Mouse (Mus musculus): ENCODE results near the gene Mybpc3. TPM values are rescaled to one million over a fixed set of nuclear protein-coding genes. Genes with fewer than 3 reads are reported as not detected.

The Mybpc3 gene
- polyA plus RNA-seq, 1 experiment from 2014 or later: 0.29 TPM

- ATAC-seq (ENCODE audit: insufficient number of reproducible peaks, low FRiP score, low TSS enrichment, low read depth): no peak
- Histone ChIP-seq H3K27me3 (ENCODE audit: control insufficient read depth, insufficient read depth, low read length) (no peaks in the 10 kb centered on the region; the same call in 1 of the 2 replicates), H3K4me1 (ENCODE audit: control insufficient read depth, insufficient read depth, low read length) (no peaks in the 10 kb centered on the region), H3K4me2 (ENCODE audit: low read depth, severe bottlenecking) (no peak overlapping the region), H3K27ac (replicated peaks; ENCODE audit: low read depth, low read length) (no peak overlapping the region), H3K36me3 (ENCODE audit: control insufficient read depth, insufficient read depth, low read length) (no peaks in the 10 kb centered on the region), H3K9ac (ENCODE audit: low read length) (no peak overlapping the region), H3K9me3 (ENCODE audit: control insufficient read depth, low read length) (no peaks in the 10 kb centered on the region), H3K4me3 (ENCODE audit: low read depth, low read length) (no peak overlapping the region)
- no peak for DNase-seq (ENCODE audit: low spot score)
- WGBS: 71% methylated on average over 6 of the region's 6 CpGs
Measured at GRCm38 (mm10) chr2:91121011-91121410, 3.1 kb downstream of the Mybpc3 start.

- Histone ChIP-seq H3K36me3 (ENCODE audit: control insufficient read depth, insufficient read depth, low read length) (no peaks in the 10 kb centered on the region), H3K4me1 (ENCODE audit: control insufficient read depth, insufficient read depth, low read length) (no peaks in the 10 kb centered on the region), H3K4me2 (ENCODE audit: low read depth, severe bottlenecking) (no peak overlapping the region), H3K27ac (replicated peaks; ENCODE audit: low read depth, low read length) (no peak overlapping the region), H3K9ac (ENCODE audit: low read length) (no peak overlapping the region), H3K4me3 (ENCODE audit: low read depth, low read length) (no peak overlapping the region), H3K9me3 (ENCODE audit: control insufficient read depth, low read length) (no peaks in the 10 kb centered on the region), H3K27me3 (ENCODE audit: control insufficient read depth, insufficient read depth, low read length) (no peaks in the 10 kb centered on the region; the same call in 1 of the 2 replicates)
- DNase-seq (ENCODE audit: low spot score) (no peak), ATAC-seq (ENCODE audit: insufficient number of reproducible peaks, low FRiP score, low TSS enrichment, low read depth) (no peak)
- WGBS: 67% methylated on average over 8 of the region's 8 CpGs
Measured at GRCm38 (mm10) chr2:91121497-91121896, 3.6 kb downstream of the Mybpc3 start.

DNA sequence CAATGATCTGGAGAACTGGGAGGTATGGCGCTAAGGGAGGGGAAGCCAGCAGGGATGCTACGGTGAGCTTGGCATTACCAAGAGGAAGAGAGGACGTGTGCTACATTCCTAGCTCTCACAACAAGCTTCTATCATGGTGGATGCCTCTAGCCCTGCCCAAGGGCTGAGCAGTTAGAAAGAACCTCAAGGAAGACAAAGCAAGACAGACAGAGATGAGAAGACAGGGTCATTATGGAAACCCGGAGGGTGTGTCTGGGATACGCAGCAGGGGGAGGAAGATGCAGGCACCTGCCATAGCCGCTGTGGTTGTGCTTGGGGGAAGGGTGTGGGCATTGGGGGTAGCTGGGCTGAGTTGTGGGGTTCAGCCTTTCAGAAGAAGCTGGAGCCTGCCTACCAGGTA lies 5.6 kb downstream of the Mybpc3 start:
- Histone ChIP-seq H3K9ac (ENCODE audit: low read length) (no peak overlapping the region), H3K4me1 (ENCODE audit: control insufficient read depth, insufficient read depth, low read length) (no peaks in the 10 kb centered on the region), H3K4me2 (ENCODE audit: low read depth, severe bottlenecking) (no peak overlapping the region), H3K27ac (replicated peaks; ENCODE audit: low read depth, low read length) (no peak overlapping the region), H3K4me3 (ENCODE audit: low read depth, low read length) (no peak overlapping the region), H3K36me3 (ENCODE audit: control insufficient read depth, insufficient read depth, low read length) (no peaks in the 10 kb centered on the region), H3K9me3 (ENCODE audit: control insufficient read depth, low read length) (no peaks in the 10 kb centered on the region), H3K27me3 (ENCODE audit: control insufficient read depth, insufficient read depth, low read length) (no peaks in the 10 kb centered on the region; the same call in 1 of the 2 replicates)
- DNase-seq (ENCODE audit: low spot score) (no peak), ATAC-seq (ENCODE audit: insufficient number of reproducible peaks, low FRiP score, low TSS enrichment, low read depth) (no peak)
- WGBS: 76% methylated on average over 6 of the region's 6 CpGs

GRCm38 (mm10) chr2:91125101-91125500 lies 7.2 kb downstream of the Mybpc3 start:
- WGBS: 87% methylated on average over 10 of the region's 10 CpGs
- ATAC-seq (ENCODE audit: insufficient number of reproducible peaks, low FRiP score, low TSS enrichment, low read depth): no peak
- Histone ChIP-seq H3K27me3 (ENCODE audit: control insufficient read depth, insufficient read depth, low read length) (no peaks in the 10 kb centered on the region; the same call in 1 of the 2 replicates), H3K9ac (ENCODE audit: low read length) (no peak overlapping the region), H3K27ac (replicated peaks; ENCODE audit: low read depth, low read length) (no peak overlapping the region), H3K4me1 (ENCODE audit: control insufficient read depth, insufficient read depth, low read length) (no peaks in the 10 kb centered on the region), H3K4me2 (ENCODE audit: low read depth, severe bottlenecking) (no peak overlapping the region), H3K36me3 (ENCODE audit: control insufficient read depth, insufficient read depth, low read length) (no peaks in the 10 kb centered on the region), H3K4me3 (ENCODE audit: low read depth, low read length) (no peak overlapping the region), H3K9me3 (ENCODE audit: control insufficient read depth, low read length) (no peaks in the 10 kb centered on the region)
- DNase-seq (ENCODE audit: low spot score): no peak

GRCm38 (mm10) chr2:91128761-91129160 lies 10.8 kb downstream of the Mybpc3 start:
- H3K36me3 ChIP-seq (ENCODE audit: control insufficient read depth, insufficient read depth, low read length): no peaks in the 10 kb centered on the region
- H3K27me3 ChIP-seq (ENCODE audit: control insufficient read depth, insufficient read depth, low read length): no peaks in the 10 kb centered on the region
- ATAC-seq (ENCODE audit: insufficient number of reproducible peaks, low FRiP score, low TSS enrichment, low read depth) (no peak), DNase-seq (ENCODE audit: low spot score) (no peak)
- H3K9ac ChIP-seq (ENCODE audit: low read length): no peak overlapping the region
- no peaks in the 10 kb centered on the region for H3K9me3 ChIP-seq (ENCODE audit: control insufficient read depth, low read length)
- H3K27ac ChIP-seq (replicated peaks; ENCODE audit: low read depth, low read length): no peak overlapping the region
- H3K4me1 ChIP-seq (ENCODE audit: control insufficient read depth, insufficient read depth, low read length): no peaks in the 10 kb centered on the region
- no peak overlapping the region for H3K4me2 ChIP-seq (ENCODE audit: low read depth, severe bottlenecking)
- 85% methylated on average over 5 of the region's 5 CpGs for whole genome bisulfite sequencing
- no peak overlapping the region for H3K4me3 ChIP-seq (ENCODE audit: low read depth, low read length)

- no peak for ATAC-seq (ENCODE audit: insufficient number of reproducible peaks, low FRiP score, low TSS enrichment, low read depth)
- 91% methylated on average over 6 of the region's 6 CpGs for WGBS
- no peak overlapping the region for H3K9ac ChIP-seq (ENCODE audit: low read length)
- no peak overlapping the region for H3K27ac ChIP-seq (replicated peaks; ENCODE audit: low read depth, low read length)
- H3K36me3 ChIP-seq (ENCODE audit: control insufficient read depth, insufficient read depth, low read length): no peaks in the 10 kb centered on the region
- no peaks in the 10 kb centered on the region for H3K9me3 ChIP-seq (ENCODE audit: control insufficient read depth, low read length)
- no peak overlapping the region for H3K4me3 ChIP-seq (ENCODE audit: low read depth, low read length)
- DNase-seq (ENCODE audit: low spot score): no peak
- H3K4me1 ChIP-seq (ENCODE audit: control insufficient read depth, insufficient read depth, low read length): no peaks in the 10 kb centered on the region
- H3K27me3 ChIP-seq (ENCODE audit: control insufficient read depth, insufficient read depth, low read length): no peaks in the 10 kb centered on the region
- H3K4me2 ChIP-seq (ENCODE audit: low read depth, severe bottlenecking): no peak overlapping the region
Measured at GRCm38 (mm10) chr2:91130126-91130525, 12.2 kb downstream of the Mybpc3 start.

GRCm38 (mm10) chr2:91131251-91131650 lies 13.3 kb downstream of the Mybpc3 start:
- Histone ChIP-seq H3K9me3 (ENCODE audit: control insufficient read depth, low read length) (no peaks in the 10 kb centered on the region), H3K4me3 (ENCODE audit: low read depth, low read length) (no peak overlapping the region), H3K36me3 (ENCODE audit: control insufficient read depth, insufficient read depth, low read length) (no peaks in the 10 kb centered on the region), H3K4me1 (ENCODE audit: control insufficient read depth, insufficient read depth, low read length) (no peaks in the 10 kb centered on the region), H3K9ac (ENCODE audit: low read length) (no peak overlapping the region), H3K27me3 (ENCODE audit: control insufficient read depth, insufficient read depth, low read length) (no peaks in the 10 kb centered on the region), H3K4me2 (ENCODE audit: low read depth, severe bottlenecking) (no peak overlapping the region), H3K27ac (replicated peaks; ENCODE audit: low read depth, low read length) (no peak overlapping the region)
- WGBS: 88% methylated on average over 15 of the region's 15 CpGs
- ATAC-seq (ENCODE audit: insufficient number of reproducible peaks, low FRiP score, low TSS enrichment, low read depth): no peak
- DNase-seq (ENCODE audit: low spot score): no peak

DNA sequence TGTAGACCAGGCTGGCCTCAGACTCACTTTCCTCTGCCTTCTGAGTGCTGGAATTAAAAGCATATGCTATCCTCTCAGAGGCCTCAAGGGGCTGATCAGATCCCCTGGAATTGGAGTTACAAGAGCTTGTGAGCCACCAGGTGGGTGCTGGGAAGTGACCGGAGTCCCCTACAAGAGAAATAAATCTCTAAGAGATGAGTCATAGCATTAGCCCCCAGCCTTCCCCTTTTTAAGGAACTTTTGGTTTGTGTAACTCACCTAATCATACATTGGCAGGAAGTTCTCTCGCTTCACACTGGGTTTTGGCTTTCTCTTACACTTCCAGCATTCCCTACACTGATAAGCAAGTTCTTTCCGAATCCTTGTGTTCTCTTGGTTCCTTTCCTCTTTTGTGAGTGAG lies 14.1 kb downstream of the Mybpc3 start:
- DNase-seq (ENCODE audit: low spot score) (no peak), ATAC-seq (ENCODE audit: insufficient number of reproducible peaks, low FRiP score, low TSS enrichment, low read depth) (no peak)
- H3K4me2 ChIP-seq (ENCODE audit: low read depth, severe bottlenecking): no peak overlapping the region
- WGBS: 83% methylated on average over 3 of the region's 3 CpGs
- no peaks in the 10 kb centered on the region for H3K9me3 ChIP-seq (ENCODE audit: control insufficient read depth, low read length)
- no peaks in the 10 kb centered on the region for H3K27me3 ChIP-seq (ENCODE audit: control insufficient read depth, insufficient read depth, low read length)
- no peak overlapping the region for H3K4me3 ChIP-seq (ENCODE audit: low read depth, low read length)
- no peaks in the 10 kb centered on the region for H3K36me3 ChIP-seq (ENCODE audit: control insufficient read depth, insufficient read depth, low read length)
- H3K27ac ChIP-seq (replicated peaks; ENCODE audit: low read depth, low read length): no peak overlapping the region
- no peak overlapping the region for H3K9ac ChIP-seq (ENCODE audit: low read length)
- H3K4me1 ChIP-seq (ENCODE audit: control insufficient read depth, insufficient read depth, low read length): no peaks in the 10 kb centered on the region
